Mouse (Mus musculus) spleen, adult 12 weeks (tissue): ENCODE measurements around the gene Slx.
"Not testable (repeated sequence)": the region's sequence is repeated elsewhere in the genome, so short reads cannot be mapped to it uniquely, and the experiment has no call there.

Experiments used
- DNase-seq: peaks from one replicate; pipeline ENCODE4 v3.0.0; 2022; ENCODE audit warnings: low spot score

Gene Slx

DNA sequence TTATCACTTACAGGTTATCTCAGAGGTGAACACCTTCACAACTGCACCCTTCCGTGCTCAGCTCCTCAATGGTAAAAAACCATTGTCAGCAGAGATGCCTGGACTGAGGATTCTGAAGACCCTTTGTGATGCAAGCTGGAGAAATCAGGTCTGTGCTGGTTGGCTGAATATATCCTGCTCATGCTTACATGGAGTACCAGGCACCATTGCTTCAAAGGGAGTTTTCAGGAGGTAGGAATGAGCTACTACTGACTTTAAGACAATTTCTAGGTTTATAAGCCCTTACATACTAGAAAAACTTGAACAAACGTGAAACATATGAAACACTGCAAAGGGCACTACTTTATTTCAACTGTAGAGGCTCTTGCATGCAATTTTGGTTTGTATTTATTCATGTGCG is at the start of gene Slx:
Gene Slx, minus strand, starts transcription at position 101 of the 400 bp plus-strand sequence.
- not testable (repeated sequence) for DNase-seq
